Mouse (Mus musculus) right cerebral cortex, adult 18-20 months (tissue): ENCODE results near the gene Mylk3.
A peak's percentile ranks its signal among the peaks of the same experiment; 100 is the strongest.

Source experiments
- DNase-seq: peaks from one replicate; pipeline ENCODE4 v3.0.0; 2022; ENCODE audit warnings: mixed read lengths

The Mylk3 gene

GRCm38 (mm10) chr8:85311743-85312142, 74.4 kb downstream of the Mylk3 start:
- DNase-seq, result peak; percentile 15

- DNase-seq, result no peak
Measured at GRCm38 (mm10) chr8:85308564-85308963, 77.6 kb downstream of the Mylk3 start.

DNA sequence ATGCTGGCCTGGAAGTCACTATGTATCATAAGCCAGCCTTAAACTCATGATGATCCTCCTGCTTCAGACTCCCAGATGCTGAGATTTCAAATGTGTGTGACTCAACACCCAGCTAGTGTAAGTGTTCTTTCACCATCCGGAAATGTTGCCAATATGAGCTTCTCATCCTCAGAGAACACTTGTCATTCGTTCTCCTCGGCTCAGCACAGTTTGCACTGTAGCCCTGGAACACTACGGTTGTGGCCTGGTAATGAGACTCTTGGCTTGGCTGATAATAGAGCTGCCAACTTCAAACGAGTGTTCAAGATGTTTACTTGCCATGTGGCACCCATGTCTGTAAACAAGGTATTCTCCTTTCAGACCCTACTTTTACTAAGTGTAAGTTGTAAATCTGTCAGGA, 82.6 kb downstream of the Mylk3 start:
- DNase-seq, result peak; percentile 7

DNA sequence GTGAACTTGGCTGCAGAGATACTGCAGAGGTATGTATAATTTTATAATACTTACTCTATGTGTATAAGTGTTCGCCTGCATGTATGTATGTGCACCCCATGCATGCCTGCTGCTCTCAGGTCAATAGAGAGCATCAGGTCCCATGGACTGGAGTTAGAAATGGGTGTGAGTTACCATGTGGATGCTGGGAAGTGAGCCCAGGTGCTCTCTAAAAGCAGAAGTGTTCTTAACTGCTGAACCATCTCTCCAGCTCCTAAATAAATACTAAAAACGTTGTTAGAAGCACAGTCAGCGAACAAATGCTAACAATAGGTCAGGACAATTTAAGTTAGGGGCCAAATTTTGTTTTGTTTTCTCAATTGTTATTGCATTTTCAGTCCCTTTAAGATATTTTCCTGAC, 83.2 kb downstream of the Mylk3 start:
- no peak for DNase-seq

DNA sequence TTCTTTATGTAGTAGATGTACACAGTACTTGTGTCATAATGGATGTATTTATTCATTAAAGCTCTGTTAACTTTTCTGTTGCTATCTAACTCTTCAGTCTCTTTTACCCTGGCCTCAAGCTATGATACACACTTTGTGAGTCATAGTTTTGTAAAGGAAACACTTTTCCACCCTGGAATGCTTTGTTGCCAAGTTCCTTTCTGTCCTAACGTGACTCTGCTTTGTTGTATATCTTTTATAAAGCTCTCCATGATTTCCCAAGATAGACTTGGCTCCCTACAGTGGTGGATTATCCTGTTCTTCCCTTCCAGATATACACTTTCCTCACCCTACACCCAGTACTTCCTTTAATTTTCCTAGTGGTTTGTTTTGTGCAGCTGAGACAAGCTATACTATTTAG, 84.2 kb downstream of the Mylk3 start:
- no peak for DNase-seq

GRCm38 (mm10) chr8:85299434-85300077, 86.6 kb downstream of the Mylk3 start, which contains the start of the genes Orc6 and Vps35:
Gene Orc6, plus strand, starts transcription at chr8:85299632.
Gene Vps35, minus strand, starts transcription at chr8:85299802.
- DNase-seq, result peak; percentile 95

GRCm38 (mm10) chr8:85298600-85299433, 87.3 kb downstream of the Mylk3 start:
- peak; percentile 5 for DNase-seq

DNA sequence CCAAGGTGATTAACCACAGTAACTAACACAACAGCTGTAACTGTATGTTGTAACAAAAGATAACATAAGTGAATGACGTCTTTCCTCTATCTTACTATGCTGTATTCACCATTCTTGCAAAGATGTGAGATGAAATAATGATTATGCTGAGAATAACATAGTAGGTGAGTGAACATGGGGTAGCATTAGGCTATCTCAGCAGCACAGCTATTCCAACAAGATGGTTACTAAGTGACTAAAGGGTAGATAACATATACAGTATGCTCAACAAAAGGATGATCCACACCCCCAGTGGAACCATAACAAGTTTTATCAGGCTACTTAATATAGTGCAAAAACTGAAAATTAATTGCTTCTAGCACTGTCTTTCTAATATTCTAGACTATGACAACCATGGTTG, 99.3 kb downstream of the Mylk3 start:
- DNase-seq, result no peak
